Mouse (Mus musculus) embryonic facial prominence, embryonic 13.5 days (tissue): ENCODE results near the gene Thnsl1. TPM values are rescaled to one million over a fixed set of nuclear protein-coding genes. Genes with fewer than 3 reads are reported as not detected.
A peak's percentile ranks its signal among the peaks of the same experiment; 100 is the strongest.

Experiments
- ATAC-seq: fragments of 200-750 bp; cut with Nextera tagmentation; 2 replicates; pipeline ENCODE4 v1.8.0; 2017; ENCODE audit warnings: low read depth; ENCODE audit not compliant: insufficient number of reproducible peaks, insufficient read depth, low FRiP score, low TSS enrichment
- H3K27ac ChIP-seq: fragments of 300-500 bp; sonication (generic); 2 replicates; pipeline ENCODE4 v1.5.1; 2015; ENCODE audit warnings: moderate library complexity, mild to moderate bottlenecking, inconsistent platforms
- H3K27me3 ChIP-seq: fragments of 300-500 bp; sonication (generic); 2 replicates; pipeline ENCODE4 v1.6.1; 2015; ENCODE audit warnings: mild to moderate bottlenecking, inconsistent platforms
- H3K36me3 ChIP-seq: fragments of 300-500 bp; sonication (generic); 2 replicates; pipeline ENCODE4 v1.6.1; 2015; ENCODE audit warnings: mild to moderate bottlenecking, inconsistent platforms
- H3K4me1 ChIP-seq: fragments of 300-500 bp; sonication (generic); 2 replicates; pipeline ENCODE4 v1.6.1; 2015; ENCODE audit warnings: inconsistent platforms
- H3K4me2 ChIP-seq: fragments of 300-500 bp; sonication (generic); 2 replicates; pipeline ENCODE4 v1.6.1; 2015; ENCODE audit warnings: moderate library complexity, mild to moderate bottlenecking, inconsistent platforms
- H3K4me3 ChIP-seq: fragments of 300-500 bp; sonication (generic); 2 replicates; pipeline ENCODE4 v1.5.1; 2015; ENCODE audit warnings: mild to moderate bottlenecking, inconsistent platforms
- H3K9ac ChIP-seq: fragments of 300-500 bp; sonication (generic); 2 replicates; pipeline ENCODE4 v1.6.1; 2015; ENCODE audit warnings: mild to moderate bottlenecking, inconsistent platforms
- H3K9me3 ChIP-seq: fragments of 300-500 bp; sonication (generic); 2 replicates; pipeline ENCODE4 v1.6.1; 2016; ENCODE audit warnings: inconsistent platforms
- WGBS: fragments of 180-500 bp; shearing (Covaris S2); methylation state at CpG from one replicate; pipeline ENCODE4 v1.1.7; 2015; ENCODE audit warnings: mixed read lengths; 5-methylcytosine and 5-hydroxymethylcytosine counted together
- polyA plus RNA-seq: library from polyadenylated mRNA; unstranded; fragments of >200 nt; fragmentation: Nextera tagmentation; extraction: Ambion mirVana; gene quantifications from 2 replicates; pipeline ENCODE4 v1.2.1, GENCODE M21; 2015

The Thnsl1 gene
- polyA plus RNA-seq: 6.5 and 7.4 TPM in 2 replicates

DNA sequence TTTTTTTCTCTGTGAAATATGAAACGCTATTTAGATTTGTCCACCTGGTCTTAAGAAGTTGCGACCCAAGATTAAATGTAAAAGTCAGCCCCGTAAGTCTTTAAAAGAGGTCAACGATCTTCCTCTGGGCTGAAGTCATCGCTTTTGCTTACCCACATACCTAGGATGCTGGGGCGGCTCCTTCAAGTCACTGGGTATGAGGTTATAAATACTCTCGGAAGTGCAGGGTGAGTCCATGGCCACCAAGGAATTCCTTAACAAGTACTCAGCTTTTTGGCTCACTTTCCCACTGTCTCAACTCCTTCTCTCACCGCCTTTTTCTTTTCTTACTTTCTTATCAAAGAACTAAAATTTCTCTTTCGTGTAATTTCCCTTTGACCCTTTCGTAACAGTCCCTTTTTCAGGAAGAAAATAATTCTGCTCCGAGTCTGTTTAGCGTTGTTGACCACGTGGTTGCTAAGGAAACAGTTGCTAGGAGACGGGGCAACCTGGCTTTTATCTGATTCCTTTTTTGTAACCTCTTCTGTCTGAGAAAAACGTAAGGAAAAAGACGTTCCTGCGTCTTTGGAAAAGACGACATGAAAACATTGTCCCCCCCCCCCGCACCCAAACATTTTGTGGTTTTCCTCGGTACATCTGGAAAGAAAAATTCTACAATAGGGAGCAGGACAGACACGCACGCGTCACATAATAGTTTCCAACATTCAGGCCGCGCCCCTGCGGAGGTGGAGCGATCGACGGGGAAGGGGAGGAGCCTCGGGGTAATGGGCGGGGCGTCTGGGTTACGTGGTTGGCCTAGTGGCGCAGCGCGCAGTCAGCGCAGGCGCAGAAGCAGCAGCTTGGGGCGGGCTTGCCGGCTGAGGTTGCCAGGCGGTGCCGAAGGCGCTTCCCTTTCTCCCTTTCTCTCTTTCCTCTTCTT is at the start of gene Thnsl1, which contains the start of gene Enkur:
Gene Thnsl1 (plus strand): TSS at position 813 of the 919 bp plus-strand sequence.
Gene Enkur (minus strand): TSS at position 454 of the 919 bp plus-strand sequence.
- ATAC-seq: peak; percentile 98
- H3K9ac ChIP-seq: peak within 1 kb of the TSS; percentile 76
- no peak within 1 kb of the TSS for H3K27ac ChIP-seq
- no peaks in the 10 kb centered on the region for H3K9me3 ChIP-seq
- H3K4me2 ChIP-seq: peak within 1 kb of the TSS; percentile 71
- no peaks in the 10 kb centered on the region for H3K27me3 ChIP-seq
- H3K36me3 ChIP-seq: no peaks in the 10 kb centered on the region
- 0 out of 2 replicates have a peak, but pooled peaks cover 4% of the 10 kb centered on the region for H3K4me1 ChIP-seq
- peak within 1 kb of the TSS; percentile 67 for H3K4me3 ChIP-seq
- whole genome bisulfite sequencing: 3% methylated on average over 43 of the region's 43 CpGs

DNA sequence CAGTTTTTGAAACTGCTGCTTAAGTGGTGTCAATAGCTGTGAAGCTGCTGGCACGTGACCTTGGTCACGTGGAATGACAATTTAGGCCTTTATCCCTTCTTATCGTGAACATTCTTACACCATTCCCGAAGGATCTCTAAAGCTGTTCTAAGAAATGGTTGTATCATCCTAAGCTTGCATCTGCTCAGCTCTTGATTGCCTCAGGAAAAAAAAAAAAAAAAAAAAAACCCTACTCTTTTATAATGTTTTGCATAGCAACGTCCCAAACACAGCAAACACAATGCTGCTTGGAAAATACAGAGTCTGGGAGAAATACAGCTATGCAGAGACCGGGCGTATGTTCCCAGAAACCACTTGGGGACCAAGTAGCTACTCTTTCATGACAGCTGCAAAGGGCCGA is 41.2 kb upstream of the Thnsl1 start:
- H3K27ac ChIP-seq: no peak overlapping the region
- 77% methylated on average over 8 of the region's 8 CpGs for WGBS
- no peaks in the 10 kb centered on the region for H3K27me3 ChIP-seq
- H3K4me1 ChIP-seq: no peaks in the 10 kb centered on the region
- H3K4me3 ChIP-seq: no peak overlapping the region
- H3K9me3 ChIP-seq: no peaks in the 10 kb centered on the region
- no peak overlapping the region for H3K4me2 ChIP-seq
- ATAC-seq: no peak
- no peaks in the 10 kb centered on the region for H3K36me3 ChIP-seq
- H3K9ac ChIP-seq: no peak overlapping the region

DNA sequence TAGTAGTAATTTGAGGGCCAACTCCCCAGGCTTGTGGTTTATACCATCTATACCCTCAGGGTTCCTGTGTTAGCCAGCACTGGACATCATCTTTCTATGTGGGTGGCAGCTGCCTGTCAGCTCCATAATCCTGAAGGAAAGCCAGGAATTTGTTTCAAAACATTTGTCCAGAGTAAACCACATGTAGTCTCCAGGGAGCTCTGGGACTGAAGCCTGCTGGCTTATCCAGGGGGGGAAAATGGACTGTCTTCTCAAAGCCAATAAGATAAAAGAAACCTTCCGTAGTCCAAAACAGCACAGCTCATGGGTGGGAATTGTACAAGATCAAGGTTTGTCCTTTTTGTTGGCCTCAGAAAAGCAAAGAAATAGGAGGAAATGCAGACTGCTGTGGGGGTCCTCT is 37.6 kb upstream of the Thnsl1 start:
- ATAC-seq: no peak
- Histone ChIP-seq H3K9me3 (no peaks in the 10 kb centered on the region), H3K27me3 (no peaks in the 10 kb centered on the region)

DNA sequence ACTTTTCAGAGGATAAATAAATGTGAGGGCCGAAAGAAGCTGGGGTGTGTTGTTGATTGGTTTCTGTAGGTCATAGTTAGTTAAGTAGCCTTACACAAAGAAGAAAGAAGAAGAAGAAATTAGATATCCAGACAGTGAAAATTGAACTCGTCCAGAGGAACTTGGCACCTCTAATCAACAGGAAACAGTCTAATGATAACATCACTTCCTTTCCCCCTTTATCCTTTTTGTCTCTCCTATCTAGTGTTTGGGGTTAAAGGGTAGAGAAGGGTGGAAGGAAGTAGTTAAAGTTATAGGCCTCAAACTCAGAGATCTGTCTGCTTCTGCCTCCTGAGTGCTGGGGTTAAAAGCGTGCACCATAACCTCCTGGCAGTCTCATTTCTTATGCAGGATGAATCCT is 32.7 kb upstream of the Thnsl1 start:
- Histone ChIP-seq H3K9me3 (no peaks in the 10 kb centered on the region), H3K27ac (no peak overlapping the region), H3K4me3 (no peak overlapping the region), H3K27me3 (no peaks in the 10 kb centered on the region), H3K9ac (no peak overlapping the region), H3K4me2 (no peak overlapping the region), H3K4me1 (no peaks in the 10 kb centered on the region), H3K36me3 (no peaks in the 10 kb centered on the region)
- no peak for ATAC-seq
- WGBS: 70% methylated on average over 3 of the region's 3 CpGs

More for the DNA sequence above, 37.6 kb upstream of the Thnsl1 start:
- Histone ChIP-seq H3K9ac (no peak overlapping the region), H3K4me2 (no peak overlapping the region), H3K4me3 (no peak overlapping the region), H3K36me3 (no peaks in the 10 kb centered on the region), H3K4me1 (no peaks in the 10 kb centered on the region), H3K27ac (no peak overlapping the region)
- 80% methylated on average over 1 of the region's 1 CpGs for WGBS

DNA sequence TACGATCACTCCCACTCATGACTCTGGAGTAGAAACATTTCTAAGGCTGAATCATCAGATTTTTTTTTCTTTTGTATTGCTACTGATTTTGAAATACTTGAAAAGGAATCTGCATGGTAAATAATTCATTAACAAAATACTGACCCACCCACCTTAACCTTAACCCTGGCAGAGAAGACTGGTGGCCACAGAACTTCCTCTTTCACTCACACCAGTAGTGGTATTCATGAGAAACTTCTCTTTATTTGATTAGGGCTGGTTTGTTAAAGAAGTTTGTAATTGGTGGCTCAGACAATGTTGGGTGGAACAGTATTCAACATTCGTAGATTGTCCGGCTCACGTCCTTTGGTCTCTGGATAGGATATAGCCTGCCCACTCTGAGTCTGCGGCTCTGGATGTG is 26.4 kb upstream of the Thnsl1 start:
- Histone ChIP-seq H3K36me3 (no peaks in the 10 kb centered on the region), H3K4me2 (no peak overlapping the region), H3K9ac (no peak overlapping the region), H3K4me1 (no peaks in the 10 kb centered on the region), H3K27me3 (no peaks in the 10 kb centered on the region), H3K4me3 (no peak overlapping the region), H3K27ac (no peak overlapping the region), H3K9me3 (no peaks in the 10 kb centered on the region)
- WGBS: 92% methylated on average over 5 of the region's 5 CpGs
- ATAC-seq: no peak

DNA sequence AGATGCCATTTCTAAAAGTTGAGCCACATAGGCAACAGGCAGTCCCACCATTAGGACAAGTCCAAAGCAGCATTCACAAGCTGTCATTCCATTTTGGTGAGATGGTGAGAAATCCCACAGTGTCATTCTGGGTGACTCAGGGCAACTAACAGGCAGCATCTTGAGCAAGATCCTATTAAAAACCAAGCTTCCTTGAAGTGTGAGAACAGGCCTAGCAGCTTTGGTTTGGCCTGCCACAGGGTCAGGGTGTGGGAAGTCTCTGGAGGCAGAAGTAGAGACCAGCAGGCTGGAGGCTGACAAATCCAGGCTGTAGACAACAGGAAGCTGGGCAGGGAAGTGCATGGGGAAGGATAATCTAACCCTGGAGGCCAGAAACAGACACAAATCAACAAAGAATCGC is 22.7 kb upstream of the Thnsl1 start:
- 55% methylated on average over 1 of the region's 1 CpGs for WGBS
- H3K9ac ChIP-seq: no peak overlapping the region
- ATAC-seq: no peak
- H3K4me1 ChIP-seq: no peaks in the 10 kb centered on the region
- no peak overlapping the region for H3K4me3 ChIP-seq
- H3K27ac ChIP-seq: no peak overlapping the region
- H3K9me3 ChIP-seq: no peaks in the 10 kb centered on the region
- H3K27me3 ChIP-seq: no peaks in the 10 kb centered on the region
- H3K4me2 ChIP-seq: no peak overlapping the region
- H3K36me3 ChIP-seq: no peaks in the 10 kb centered on the region

DNA sequence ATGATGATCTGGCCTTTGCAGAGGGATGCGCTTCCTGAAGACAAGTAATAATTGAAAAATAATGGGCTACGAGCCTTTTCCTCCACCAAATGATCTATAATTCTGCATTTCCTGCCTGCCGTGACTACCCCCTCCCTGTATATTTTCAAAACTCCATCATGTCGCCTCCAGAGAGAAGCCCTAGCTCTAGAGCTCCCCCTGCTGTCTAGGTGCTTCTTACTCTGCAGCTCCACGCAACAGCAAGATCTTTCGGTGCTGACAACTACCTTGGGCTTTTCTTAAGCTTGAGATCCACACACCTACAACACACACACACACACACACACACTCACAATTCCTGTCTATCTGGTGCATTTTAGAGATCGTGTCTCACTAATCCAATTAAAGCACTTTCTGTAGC is 17.9 kb upstream of the Thnsl1 start:
- Histone ChIP-seq H3K9me3 (no peaks in the 10 kb centered on the region), H3K4me2 (no peak overlapping the region), H3K9ac (no peak overlapping the region), H3K27me3 (no peaks in the 10 kb centered on the region), H3K36me3 (no peaks in the 10 kb centered on the region), H3K4me1 (no peaks in the 10 kb centered on the region), H3K27ac (no peak overlapping the region), H3K4me3 (no peak overlapping the region)
- WGBS: 41% methylated on average over 7 of the region's 7 CpGs
- ATAC-seq: no peak

DNA sequence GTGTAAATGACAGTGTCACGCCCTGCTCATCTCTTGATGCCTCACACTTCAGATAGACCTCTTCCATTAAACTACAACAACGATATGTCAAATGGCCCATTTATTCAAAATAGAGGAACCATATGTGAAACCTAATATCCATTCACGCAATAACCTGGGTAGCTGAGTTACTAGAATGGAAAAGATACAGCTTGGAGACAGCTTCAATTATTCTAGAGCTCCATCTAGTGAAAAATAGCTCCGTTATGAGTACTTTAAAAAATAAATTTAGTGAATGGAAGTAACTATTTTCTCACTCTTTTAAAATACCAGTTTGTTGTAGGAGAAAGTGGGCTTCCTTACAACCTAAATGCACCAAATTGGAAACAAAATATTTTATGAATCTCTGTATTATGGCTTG is 16.9 kb upstream of the Thnsl1 start:
- ATAC-seq: no peak
- Histone ChIP-seq H3K27ac (no peak overlapping the region), H3K4me2 (no peak overlapping the region), H3K9ac (no peak overlapping the region), H3K27me3 (no peaks in the 10 kb centered on the region), H3K4me1 (no peaks in the 10 kb centered on the region), H3K4me3 (no peak overlapping the region), H3K36me3 (no peaks in the 10 kb centered on the region), H3K9me3 (no peaks in the 10 kb centered on the region)
- WGBS: 67% methylated on average over 4 of the region's 4 CpGs

DNA sequence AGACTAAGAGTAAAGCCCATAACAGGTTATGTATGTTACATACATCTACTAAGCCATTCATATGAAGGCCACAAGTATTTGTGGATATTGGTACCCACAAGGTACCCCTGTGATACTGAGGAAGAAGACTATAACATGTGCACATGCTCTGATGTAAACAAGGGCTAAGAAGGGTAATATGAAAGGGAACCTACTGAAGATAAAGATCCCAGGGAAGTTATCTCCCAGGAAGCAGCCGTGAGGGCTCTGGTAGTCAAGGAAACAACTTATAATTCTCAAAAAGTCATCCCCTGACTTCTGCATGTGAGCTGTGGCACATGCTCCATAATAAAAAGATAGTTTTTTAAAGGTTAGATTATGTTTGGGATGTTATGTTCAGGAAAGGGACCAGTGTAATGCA is 14.3 kb upstream of the Thnsl1 start:
- no peaks in the 10 kb centered on the region for H3K36me3 ChIP-seq
- H3K4me3 ChIP-seq: no peak overlapping the region
- no peak overlapping the region for H3K27ac ChIP-seq
- H3K9ac ChIP-seq: no peak overlapping the region
- H3K4me1 ChIP-seq: no peaks in the 10 kb centered on the region
- H3K4me2 ChIP-seq: no peak overlapping the region
- 81% methylated on average over 1 of the region's 1 CpGs for WGBS
- no peaks in the 10 kb centered on the region for H3K27me3 ChIP-seq
- H3K9me3 ChIP-seq: no peaks in the 10 kb centered on the region
- no peak for ATAC-seq

DNA sequence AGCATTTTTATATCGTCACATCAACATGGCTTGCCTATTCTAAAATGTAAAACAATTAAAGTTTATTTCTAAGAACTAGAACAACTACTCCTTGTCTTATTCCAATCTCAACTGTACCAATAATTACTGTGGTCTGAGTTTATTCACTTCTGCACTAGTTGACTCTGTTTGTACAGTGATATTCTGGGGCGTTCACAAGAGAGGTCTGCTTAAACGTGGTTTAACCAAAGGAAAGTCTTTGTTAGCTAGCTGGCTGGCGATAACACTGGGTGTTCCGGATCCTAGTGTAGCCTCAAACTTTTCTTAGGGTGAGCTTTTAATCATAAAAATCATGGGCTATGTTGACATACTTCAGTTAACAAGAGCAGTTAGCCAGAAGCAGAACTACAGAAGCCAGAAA is 10.3 kb upstream of the Thnsl1 start:
- H3K4me1 ChIP-seq: no peaks in the 10 kb centered on the region
- WGBS: 93% methylated on average over 5 of the region's 5 CpGs
- ATAC-seq: no peak

DNA sequence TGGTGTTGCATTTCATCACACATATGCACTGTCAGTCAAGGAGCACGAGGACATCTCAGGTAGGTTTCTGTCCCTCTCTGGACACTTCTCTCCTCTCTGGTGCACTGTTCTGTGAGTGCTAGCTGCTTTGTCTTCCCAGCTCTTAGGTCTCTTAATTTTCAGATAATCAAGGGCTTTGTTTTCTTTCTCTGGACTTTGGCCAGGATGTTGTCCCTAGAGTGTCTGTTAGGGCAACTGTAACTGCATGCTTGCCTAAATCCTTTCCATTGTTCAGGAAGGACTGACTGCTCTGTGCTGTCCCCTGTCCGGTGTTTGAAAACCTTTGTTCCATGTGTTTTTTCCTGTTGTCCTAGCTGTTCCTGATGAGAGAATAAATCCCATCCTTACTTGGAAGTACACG is 6.5 kb upstream of the Thnsl1 start:
- ATAC-seq: no peak
- 41% methylated on average over 3 of the region's 3 CpGs for WGBS
- H3K36me3 ChIP-seq: no peaks in the 10 kb centered on the region
- no peak overlapping the region for H3K4me2 ChIP-seq
- H3K4me1 ChIP-seq: no peaks in the 10 kb centered on the region
- H3K9me3 ChIP-seq: 0 out of 2 replicates have a peak, but pooled peaks cover 3% of the 10 kb centered on the region
- H3K27ac ChIP-seq: no peak overlapping the region
- no peaks in the 10 kb centered on the region for H3K27me3 ChIP-seq
- no peak overlapping the region for H3K4me3 ChIP-seq
- no peak overlapping the region for H3K9ac ChIP-seq

More for the DNA sequence above, 10.3 kb upstream of the Thnsl1 start:
- Histone ChIP-seq H3K27me3 (no peaks in the 10 kb centered on the region), H3K9ac (no peak overlapping the region), H3K4me2 (no peak overlapping the region), H3K36me3 (no peaks in the 10 kb centered on the region), H3K9me3 (0 out of 2 replicates have a peak, but pooled peaks cover 3% of the 10 kb centered on the region), H3K4me3 (no peak overlapping the region), H3K27ac (no peak overlapping the region)

DNA sequence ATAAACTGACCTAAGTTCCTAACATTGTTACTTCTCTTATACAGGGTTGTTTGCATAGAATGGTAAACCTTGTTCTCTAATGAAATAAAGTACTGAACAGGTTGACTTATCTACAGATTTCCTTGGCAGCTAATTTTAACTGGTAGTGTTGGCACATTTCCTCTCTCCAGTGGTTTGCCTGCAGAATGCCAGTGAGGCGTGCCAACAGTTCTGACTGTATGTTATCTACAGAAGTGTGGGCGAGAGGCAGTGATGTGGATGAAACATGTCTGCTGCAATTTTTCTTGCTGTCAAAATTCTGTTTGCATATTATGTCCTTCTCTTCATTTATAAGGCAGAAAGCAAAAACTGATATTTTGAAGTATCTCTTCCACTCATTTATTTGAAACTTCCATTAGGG is 2.8 kb upstream of the Thnsl1 start:
- H3K9ac ChIP-seq: no peak overlapping the region
- WGBS: 79% methylated on average over 2 of the region's 2 CpGs
- H3K27me3 ChIP-seq: no peaks in the 10 kb centered on the region
- H3K4me1 ChIP-seq: 0 out of 2 replicates have a peak, but pooled peaks cover 4% of the 10 kb centered on the region
- H3K36me3 ChIP-seq: no peaks in the 10 kb centered on the region
- no peak overlapping the region for H3K4me3 ChIP-seq
- no peak overlapping the region for H3K4me2 ChIP-seq
- H3K9me3 ChIP-seq: no peaks in the 10 kb centered on the region
- no peak overlapping the region for H3K27ac ChIP-seq
- ATAC-seq: no peak
